Mouse (Mus musculus) midbrain, embryonic 13.5 days (tissue): ENCODE measurements around the gene Creg2. TPM values are rescaled to one million over a fixed set of nuclear protein-coding genes. Genes with fewer than 3 reads are reported as not detected.
"Not testable (repeated sequence)": the region's sequence is repeated elsewhere in the genome, so short reads cannot be mapped to it uniquely, and the experiment has no call there.

Experiments
- ATAC-seq: fragments of 200-750 bp; cut with Nextera tagmentation; 2 replicates; pipeline ENCODE4 v1.8.0; 2017; ENCODE audit warnings: mild to moderate bottlenecking, moderate TSS enrichment, moderate library complexity
- H3K27ac ChIP-seq: fragments of 300-500 bp; sonication (generic); 2 replicates; pipeline ENCODE4 v1.5.1; 2015; ENCODE audit warnings: inconsistent platforms, mild to moderate bottlenecking, moderate library complexity
- H3K27me3 ChIP-seq: fragments of 300-500 bp; sonication (generic); 2 replicates; pipeline ENCODE4 v1.6.1; 2015; ENCODE audit warnings: mild to moderate bottlenecking, inconsistent platforms
- H3K36me3 ChIP-seq: fragments of 300-500 bp; sonication (generic); 2 replicates; pipeline ENCODE4 v1.6.1; 2015; ENCODE audit warnings: mild to moderate bottlenecking, inconsistent platforms
- H3K4me1 ChIP-seq: fragments of 300-500 bp; sonication (generic); replicated peaks from 2 replicates; pipeline ENCODE4 v1.6.1; 2015; ENCODE audit warnings: inconsistent platforms
- H3K4me2 ChIP-seq: fragments of 300-500 bp; sonication (generic); replicated peaks from 2 replicates; pipeline ENCODE4 v1.6.1; 2015; ENCODE audit warnings: moderate library complexity, mild to moderate bottlenecking, inconsistent platforms
- H3K4me3 ChIP-seq: fragments of 300-500 bp; sonication (generic); replicated peaks from 2 replicates; pipeline ENCODE4 v1.5.1; 2015; ENCODE audit warnings: mild to moderate bottlenecking, inconsistent platforms
- H3K9ac ChIP-seq: fragments of 300-500 bp; sonication (generic); replicated peaks from 2 replicates; pipeline ENCODE4 v1.6.1; 2015; ENCODE audit warnings: mild to moderate bottlenecking, inconsistent platforms
- H3K9me3 ChIP-seq: fragments of 300-500 bp; sonication (generic); 2 replicates; pipeline ENCODE4 v1.6.1; 2016; ENCODE audit warnings: mild to moderate bottlenecking, inconsistent platforms
- WGBS: fragments of 180-500 bp; shearing (Covaris S2); methylation state at CpG from one replicate; pipeline ENCODE4 v1.1.7; 2015; 5-methylcytosine and 5-hydroxymethylcytosine counted together
- polyA plus RNA-seq: library from polyadenylated mRNA; unstranded; fragments of >200 nt; fragmentation: Nextera tagmentation; extraction: Ambion mirVana; gene quantifications from 2 replicates; pipeline ENCODE4 v1.2.1, GENCODE M21; 2015

Creg2 gene
- polyA plus RNA-seq, 1 experiment from 2014 or later, result 3.7 TPM

- no peak overlapping the region for H3K9ac ChIP-seq
- 94% methylated on average over 5 of the region's 5 CpGs for WGBS
- H3K27ac ChIP-seq, result no peak overlapping the region
- no peaks in the 10 kb centered on the region for H3K36me3 ChIP-seq
- H3K27me3 ChIP-seq, result no peaks in the 10 kb centered on the region
- ATAC-seq, result no peak
- H3K4me3 ChIP-seq, result no peak overlapping the region
- no peaks in the 10 kb centered on the region for H3K9me3 ChIP-seq
- no peak overlapping the region for H3K4me2 ChIP-seq
- H3K4me1 ChIP-seq, result no peaks in the 10 kb centered on the region
These were observed 25.1 kb upstream of the Creg2 start for GRCm38 (mm10) chr1:39676221-39676876.

- Histone ChIP-seq H3K9me3 (no peaks in the 10 kb centered on the region), H3K27ac (no peak overlapping the region), H3K4me1 (no peaks in the 10 kb centered on the region), H3K4me3 (no peak overlapping the region), H3K36me3 (no peaks in the 10 kb centered on the region), H3K27me3 (no peaks in the 10 kb centered on the region), H3K9ac (no peak overlapping the region), H3K4me2 (no peak overlapping the region)
- ATAC-seq, result no peak
- 77% methylated on average over 9 of the region's 9 CpGs for WGBS
These were observed 21.3 kb upstream of the Creg2 start for GRCm38 (mm10) chr1:39672362-39673105.

- no peak for ATAC-seq
- Histone ChIP-seq H3K4me2 (no peak overlapping the region), H3K27me3 (no peaks in the 10 kb centered on the region), H3K4me1 (no peaks in the 10 kb centered on the region), H3K9ac (no peak overlapping the region), H3K4me3 (no peak overlapping the region), H3K36me3 (no peaks in the 10 kb centered on the region), H3K27ac (no peak overlapping the region), H3K9me3 (no peaks in the 10 kb centered on the region)
- 93% methylated on average over 17 of the region's 17 CpGs for WGBS
These were observed 19.1 kb upstream of the Creg2 start for GRCm38 (mm10) chr1:39670211-39670935.

GRCm38 (mm10) chr1:39666751-39667252 is 15.5 kb upstream of the Creg2 start:
- 67% methylated on average over 12 of the region's 12 CpGs for WGBS
- H3K9me3 ChIP-seq, result no peaks in the 10 kb centered on the region
- no peak overlapping the region for H3K4me2 ChIP-seq
- no peaks in the 10 kb centered on the region for H3K36me3 ChIP-seq
- no peaks in the 10 kb centered on the region for H3K4me1 ChIP-seq
- no peak overlapping the region for H3K9ac ChIP-seq
- no peak overlapping the region for H3K4me3 ChIP-seq
- ATAC-seq, result no peak; the same call in 1 of the 2 replicates
- no peaks in the 10 kb centered on the region for H3K27me3 ChIP-seq
- no peak overlapping the region for H3K27ac ChIP-seq

- Histone ChIP-seq H3K4me3 (no peak overlapping the region), H3K4me1 (no peaks in the 10 kb centered on the region), H3K27me3 (no peaks in the 10 kb centered on the region), H3K4me2 (no peak overlapping the region), H3K9me3 (no peaks in the 10 kb centered on the region), H3K9ac (no peak overlapping the region), H3K36me3 (no peaks in the 10 kb centered on the region), H3K27ac (no peak overlapping the region)
- 90% methylated on average over 7 of the region's 7 CpGs for WGBS
- ATAC-seq, result no peak
These were observed 12.9 kb upstream of the Creg2 start for GRCm38 (mm10) chr1:39664039-39664625.

GRCm38 (mm10) chr1:39663050-39663449 is 11.8 kb upstream of the Creg2 start:
- H3K4me2 ChIP-seq, result no peak overlapping the region
- H3K27me3 ChIP-seq, result no peaks in the 10 kb centered on the region
- 75% methylated on average over 4 of the region's 4 CpGs for WGBS
- H3K4me1 ChIP-seq, result no peaks in the 10 kb centered on the region
- no peak overlapping the region for H3K9ac ChIP-seq
- H3K9me3 ChIP-seq, result no peaks in the 10 kb centered on the region
- no peak for ATAC-seq
- H3K27ac ChIP-seq, result no peak overlapping the region
- H3K36me3 ChIP-seq, result no peaks in the 10 kb centered on the region
- H3K4me3 ChIP-seq, result no peak overlapping the region

- H3K9ac ChIP-seq, result no peak overlapping the region
- H3K4me1 ChIP-seq, result no peaks in the 10 kb centered on the region
- 90% methylated on average over 6 of the region's 6 CpGs for WGBS
- H3K4me2 ChIP-seq, result no peak overlapping the region
- H3K36me3 ChIP-seq, result no peaks in the 10 kb centered on the region
- H3K27ac ChIP-seq, result no peak overlapping the region
- no peaks in the 10 kb centered on the region for H3K9me3 ChIP-seq
- ATAC-seq, result no peak
- H3K27me3 ChIP-seq, result peaks cover 7% of the 10 kb centered on the region; the same call in 1 of the 2 replicates
- no peak overlapping the region for H3K4me3 ChIP-seq
These were observed 5.8 kb upstream of the Creg2 start for GRCm38 (mm10) chr1:39656976-39657529.

GRCm38 (mm10) chr1:39654901-39655300 is 3.6 kb upstream of the Creg2 start:
- ATAC-seq, H3K4me3 ChIP-seq, H3K27ac ChIP-seq, H3K36me3 ChIP-seq, H3K9ac ChIP-seq, H3K9me3 ChIP-seq, H3K4me2 ChIP-seq: not testable (repeated sequence)
- WGBS, result 87% methylated on average over 18 of the region's 18 CpGs
- Histone ChIP-seq H3K4me1 (peaks cover 13% of the 10 kb centered on the region), H3K27me3 (peaks cover 18% of the 10 kb centered on the region)

GRCm38 (mm10) chr1:39653028-39653427 is 1.8 kb upstream of the Creg2 start:
- WGBS, result 90% methylated on average over 4 of the region's 4 CpGs
- Histone ChIP-seq H3K9ac (no peak overlapping the region), H3K9me3 (no peaks in the 10 kb centered on the region), H3K36me3 (no peaks in the 10 kb centered on the region), H3K4me1 (peaks cover 16% of the 10 kb centered on the region), H3K27me3 (peaks cover 27% of the 10 kb centered on the region), H3K4me2 (no peak overlapping the region), H3K27ac (no peak overlapping the region), H3K4me3 (no peak overlapping the region)
- ATAC-seq, result no peak

- Histone ChIP-seq H3K4me3 (peak overlapping the region; percentile 64), H3K4me2 (peak overlapping the region; percentile 97), H3K27me3 (peaks cover 27% of the 10 kb centered on the region), H3K36me3 (no peaks in the 10 kb centered on the region), H3K9ac (peak overlapping the region; percentile 76), H3K27ac (peak overlapping the region; percentile 31), H3K9me3 (no peaks in the 10 kb centered on the region), H3K4me1 (peaks cover 25% of the 10 kb centered on the region)
- under 1% methylated on average over 73 of the region's 73 CpGs for WGBS
- peak; percentile 87 for ATAC-seq
These were observed 636 bp downstream of the Creg2 start for GRCm38 (mm10) chr1:39650435-39651240.
